In the genomic region with DNA sequence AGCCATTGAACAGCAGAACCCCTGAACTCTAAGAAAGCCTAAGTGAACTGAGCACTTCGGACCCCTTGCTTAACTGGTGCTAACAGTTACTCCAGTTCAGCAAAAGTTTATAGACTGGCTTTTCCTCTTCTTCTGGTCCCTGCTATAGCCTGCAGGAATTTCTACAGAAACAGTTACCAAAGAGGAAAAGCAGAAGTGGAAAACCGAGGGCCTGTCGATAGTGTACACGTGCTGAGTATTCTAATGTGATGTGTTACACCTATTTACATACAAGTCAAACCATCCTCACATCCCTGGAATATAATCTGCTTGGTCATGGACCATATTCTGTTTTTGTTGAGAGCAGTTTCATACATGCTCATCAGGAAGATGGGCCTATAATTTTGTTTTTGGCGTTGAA, we compare ENCODE assay signal across 37 mouse cellular contexts. TPM values are rescaled to one million over a fixed set of nuclear protein-coding genes. Genes with fewer than 3 reads are reported as not detected.
"Had no signal": no experiment of that assay in that cellular context is flagged by ENCODE, and none has a peak within 500 bp of the region (broad histone marks: within the 10 kb centered on the region; RNA-seq: fewer than 3 reads in every experiment).

No protein-coding gene starts in this region.

- H3K4me1 ChIP-seq: limb, embryonic 10.5 days; limb, embryonic 12.5 days; liver, embryonic 15.5 days; megakaryocyte, embryonic 14.5 days; midbrain, embryonic 12.5 days; midbrain, embryonic 15.5 days had no signal

- H3K4me3 ChIP-seq: limb, embryonic 10.5 days; limb, embryonic 12.5 days; limb, embryonic 13.5 days; limb, embryonic 15.5 days; liver, embryonic 12.5 days; liver, embryonic 13.5 days; liver, embryonic 15.5 days; lung, embryonic 15.5 days; megakaryocyte, embryonic 14.5 days; midbrain, embryonic 10.5 days; midbrain, embryonic 12.5 days; midbrain, embryonic 13.5 days; midbrain, embryonic 15.5 days; myocyte; neural tube, embryonic 12.5 days had no signal

- H3K4me2 ChIP-seq: limb, embryonic 12.5 days; limb, embryonic 13.5 days; limb, embryonic 15.5 days; liver, embryonic 11.5 days; liver, embryonic 12.5 days; liver, embryonic 13.5 days; liver, embryonic 15.5 days; lung, embryonic 14.5 days; lung, embryonic 15.5 days; midbrain, embryonic 11.5 days; midbrain, embryonic 12.5 days; midbrain, embryonic 13.5 days; midbrain, embryonic 15.5 days; neural tube, embryonic 12.5 days had no signal

- H3K36me3 ChIP-seq: limb, embryonic 10.5 days; limb, embryonic 12.5 days; limb, embryonic 13.5 days; limb, embryonic 15.5 days; liver, embryonic 12.5 days; liver, embryonic 13.5 days; liver, embryonic 15.5 days; lung, embryonic 15.5 days; midbrain, embryonic 10.5 days; midbrain, embryonic 12.5 days; midbrain, embryonic 13.5 days; midbrain, embryonic 15.5 days; neural tube, embryonic 12.5 days had no signal

- DNase-seq: left cerebral cortex, postnatal 4 days; liver; liver, embryonic 13.5 days; liver, postnatal 0 days; lung, adult 18-20 months; lung, adult 2 months; lung, embryonic 14.5 days; lung, postnatal 10 days; lung, postnatal 14 days; lung, postnatal 36 days; lung, postnatal 4 days; midbrain, embryonic 14.5 days had no signal

- H3K27me3 ChIP-seq: limb, embryonic 12.5 days; limb, embryonic 13.5 days; limb, embryonic 15.5 days; liver, embryonic 12.5 days; liver, embryonic 13.5 days; liver, embryonic 15.5 days; lung, embryonic 15.5 days; midbrain, embryonic 12.5 days; midbrain, embryonic 13.5 days; midbrain, embryonic 15.5 days; neural tube, embryonic 12.5 days had no signal

- H3K27ac ChIP-seq: limb, embryonic 10.5 days; limb, embryonic 12.5 days; limb, embryonic 13.5 days; limb, embryonic 15.5 days; liver, embryonic 12.5 days; liver, embryonic 13.5 days; liver, embryonic 14.5 days; liver, embryonic 15.5 days; lung, embryonic 15.5 days; macrophage; midbrain, embryonic 10.5 days; midbrain, embryonic 12.5 days; midbrain, embryonic 13.5 days; midbrain, embryonic 15.5 days; neural tube, embryonic 12.5 days had no signal

- H3K9ac ChIP-seq: limb, embryonic 12.5 days; limb, embryonic 13.5 days; limb, embryonic 15.5 days; liver, embryonic 12.5 days; liver, embryonic 13.5 days; liver, embryonic 14.5 days; liver, embryonic 15.5 days; liver, postnatal 0 days; lung, embryonic 14.5 days; lung, embryonic 15.5 days; midbrain, embryonic 12.5 days; midbrain, embryonic 13.5 days; midbrain, embryonic 15.5 days; neural tube, embryonic 12.5 days had no signal

- H3K9me3 ChIP-seq: limb, embryonic 10.5 days; limb, embryonic 12.5 days; limb, embryonic 13.5 days; limb, embryonic 15.5 days; liver, embryonic 12.5 days; liver, embryonic 13.5 days; liver, embryonic 15.5 days; lung, embryonic 15.5 days; midbrain, embryonic 10.5 days; midbrain, embryonic 12.5 days; midbrain, embryonic 13.5 days; midbrain, embryonic 15.5 days; neural tube, embryonic 12.5 days had no signal

RNA-seq across cellular contexts. Expression of a gene that starts 30.4 kb away (rescaled TPM):
- total RNA-seq: liver, adult 2 months; megakaryocyte progenitor cell, adult 5-6 weeks; megakaryocyte, adult 5-6 weeks; megakaryocyte-erythroid progenitor cell, adult 5-6 weeks; monocyte, adult 5-6 weeks had no signal
- polyA plus RNA-seq: limb, embryonic 10.5 days; limb, embryonic 12.5 days; liver, embryonic 12.5 days; liver, embryonic 13.5 days; liver, embryonic 14.5 days; liver, embryonic 15.5 days; liver, embryonic 16.5 days; liver, postnatal 0 days; macrophage; midbrain, embryonic 10.5 days; myocyte; neural tube, embryonic 11.5 days; neural tube, embryonic 12.5 days had no signal
